Mouse (Mus musculus) G1E (cell line): ENCODE data around the gene Zc3h6. TPM values are rescaled to one million over a fixed set of nuclear protein-coding genes. Genes with fewer than 3 reads are reported as not detected.

ENCODE experiments used
- ATAC-seq: 2 replicates; pipeline ENCODE4 v1.8.0; 2016; ENCODE audit warnings: mild to moderate bottlenecking; ENCODE audit not compliant: insufficient number of reproducible peaks, poor library complexity, low FRiP score, severe bottlenecking; ENCODE audit errors: extremely low read depth
- DNase-seq: peaks from one replicate; pipeline ENCODE4 v3.0.0; 2012; ENCODE audit warnings: low spot score
- H3K27me3 ChIP-seq: 2 replicates; pipeline ENCODE4 v1.6.1; 2012; ENCODE audit warnings: mild to moderate bottlenecking, low read length, inconsistent platforms; ENCODE audit not compliant: insufficient read depth
- H3K36me3 ChIP-seq: replicated peaks from 2 replicates; pipeline ENCODE3; 2012; ENCODE audit warnings: mild to moderate bottlenecking, inconsistent platforms
- H3K4me1 ChIP-seq: 2 replicates; pipeline ENCODE4 v1.6.1; 2012; ENCODE audit warnings: low read depth, low read length, inconsistent platforms, mixed read lengths; ENCODE audit not compliant: insufficient read depth
- H3K4me3 ChIP-seq: 2 replicates; pipeline ENCODE4 v1.5.1; 2012; ENCODE audit warnings: low read depth, mild to moderate bottlenecking, inconsistent platforms, low read length, moderate library complexity, mixed read lengths
- H3K9me3 ChIP-seq: replicated peaks from 2 replicates; pipeline ENCODE4 v1.6.1; 2012; ENCODE audit warnings: inconsistent platforms
- CTCF ChIP-seq: IDR thresholded peaks from 2 replicates; pipeline ENCODE4 v1.5.1; 2012; ENCODE audit warnings: low read depth, low read length, inconsistent platforms, mixed read lengths
- GATA1 ChIP-seq: IDR thresholded peaks from 2 replicates; pipeline ENCODE4 v1.6.1; 2012; ENCODE audit warnings: borderline replicate concordance, low read length, inconsistent platforms, mixed read lengths
- GATA2 ChIP-seq: IDR thresholded peaks from 2 replicates; pipeline ENCODE4 v1.6.1; 2012; ENCODE audit warnings: low read depth, low read length, inconsistent platforms, borderline replicate concordance
- POLR2AphosphoS5 ChIP-seq: IDR thresholded peaks from 2 replicates; pipeline ENCODE4 v1.6.1; 2012; ENCODE audit warnings: low read depth, low read length, inconsistent platforms; ENCODE audit not compliant: insufficient replicate concordance
- TAL1 ChIP-seq: conservative IDR thresholded peaks from 2 replicates; pipeline ENCODE4 v1.6.1; 2012; ENCODE audit warnings: low read depth, low read length, inconsistent platforms, mixed read lengths
- polyA plus RNA-seq: library from polyadenylated mRNA; stranded (reverse); fragments of >175 nt; gene quantifications from 2 replicates; pipeline ENCODE4 v1.2.3, GENCODE M21; 2012
- total RNA-seq, 2 experiments: library from RNA; stranded (forward) in 1 of 2; stranded (reverse) in 1 of 2; fragments of 200-1000 nt in 1 of 2; fragments of >200 nt in 1 of 2; fragmentation: Nextera tagmentation in 1 of 2; gene quantifications; 2 replicates each; pipeline ENCODE4 v1.2.3; 2014 to 2017

Zc3h6 gene
- total and polyA plus RNA-seq, 3 experiments, result 1.9 to 9.6 (median 2.2) TPM

- DNase-seq (no peak), ATAC-seq (no peak)
- TF ChIP-seq GATA2 (no peak), TAL1 (no peak), POLR2AphosphoS5 (no peak), GATA1 (no peak), CTCF (no peak)
These were observed 52.9 kb downstream of the Zc3h6 start for GRCm38 (mm10) chr2:129020106-129020505.

GRCm38 (mm10) chr2:129024820-129025219 is 57.6 kb downstream of the Zc3h6 start:
- TF ChIP-seq GATA1 (no peak), TAL1 (no peak), GATA2 (no peak)
- H3K9me3 ChIP-seq, result no peaks in the 10 kb centered on the region
- no peak for ATAC-seq

More at GRCm38 (mm10) chr2:129020106-129020505, 52.9 kb downstream of the Zc3h6 start:
- Histone ChIP-seq H3K27me3 (peaks cover 5% of the 10 kb centered on the region), H3K36me3 (no peaks in the 10 kb centered on the region), H3K4me3 (no peak overlapping the region), H3K9me3 (no peaks in the 10 kb centered on the region), H3K4me1 (no peaks in the 10 kb centered on the region)

DNA sequence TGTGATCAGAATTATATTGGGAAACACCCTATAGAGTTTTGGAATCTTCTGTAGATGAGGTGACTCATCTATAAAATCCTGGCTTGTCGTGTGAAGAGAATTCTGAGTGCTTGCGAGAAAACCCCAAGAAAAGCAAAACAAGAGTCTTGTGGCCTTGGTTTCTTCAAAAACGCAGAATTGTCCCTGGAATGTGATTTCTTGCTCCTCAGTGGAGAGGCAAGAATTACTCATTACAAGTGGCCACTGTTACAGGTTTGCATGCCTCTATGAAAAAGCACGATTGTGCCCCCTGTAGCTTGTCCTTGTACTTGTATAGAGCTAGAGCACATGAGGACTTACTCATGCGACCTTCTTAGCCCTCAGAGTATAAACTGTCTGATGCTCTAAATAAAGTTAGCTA is 68.2 kb downstream of the Zc3h6 start:
- DNase-seq (no peak), ATAC-seq (no peak)
- Histone ChIP-seq H3K9me3 (no peaks in the 10 kb centered on the region), H3K4me1 (no peaks in the 10 kb centered on the region), H3K27me3 (peaks cover 12% of the 10 kb centered on the region), H3K4me3 (no peak overlapping the region), H3K36me3 (no peaks in the 10 kb centered on the region)
- TF ChIP-seq TAL1, result no peak
- no peak for TF ChIP-seq CTCF
- no peak for TF ChIP-seq GATA1
- TF ChIP-seq GATA2, result no peak

More at GRCm38 (mm10) chr2:129024820-129025219, 57.6 kb downstream of the Zc3h6 start:
- no peak for DNase-seq
- Histone ChIP-seq H3K4me3 (no peak overlapping the region), H3K27me3 (peaks cover 6% of the 10 kb centered on the region), H3K4me1 (no peaks in the 10 kb centered on the region), H3K36me3 (no peaks in the 10 kb centered on the region)

DNA sequence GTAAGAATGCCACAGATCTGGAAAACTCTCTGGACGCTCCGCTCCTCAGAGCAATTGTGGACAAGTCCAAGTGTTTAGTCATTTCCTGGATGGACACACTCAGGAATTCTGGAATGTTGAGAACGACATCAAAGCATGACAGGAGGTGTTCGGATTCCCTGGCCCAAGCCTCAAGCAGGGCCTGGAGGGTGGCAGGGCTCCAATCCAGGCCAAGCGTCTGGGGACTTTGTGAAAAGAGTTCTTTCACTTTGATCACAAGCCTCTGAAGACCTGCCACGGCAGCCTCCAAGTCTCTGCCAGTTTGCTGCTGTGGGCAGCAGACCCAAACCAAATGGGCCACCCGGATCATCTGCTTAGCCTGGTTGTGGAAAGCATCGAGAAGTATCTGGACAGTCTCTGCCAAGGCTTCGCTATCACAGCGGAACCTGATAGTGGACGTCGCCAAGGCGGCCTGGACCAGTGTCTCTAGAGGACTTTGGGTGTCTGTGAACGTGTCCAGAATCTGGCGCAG is 71.3 kb downstream of the Zc3h6 start:
- H3K36me3 ChIP-seq, result no peaks in the 10 kb centered on the region
- no peak for ATAC-seq
- no peaks in the 10 kb centered on the region for H3K4me1 ChIP-seq
- peaks cover 6% of the 10 kb centered on the region for H3K27me3 ChIP-seq
- no peak overlapping the region for H3K4me3 ChIP-seq
- no peaks in the 10 kb centered on the region for H3K9me3 ChIP-seq
- TF ChIP-seq GATA2, result no peak
- TF ChIP-seq CTCF, result no peak
- no peak for TF ChIP-seq GATA1
- no peak for TF ChIP-seq POLR2AphosphoS5
- no peak for TF ChIP-seq TAL1
- DNase-seq, result no peak

GRCm38 (mm10) chr2:129038937-129039631 is 71.9 kb downstream of the Zc3h6 start:
- no peak for ATAC-seq
- Histone ChIP-seq H3K4me1 (no peaks in the 10 kb centered on the region), H3K36me3 (no peaks in the 10 kb centered on the region), H3K9me3 (no peaks in the 10 kb centered on the region), H3K27me3 (peaks cover 5% of the 10 kb centered on the region; the same call in 1 of the 2 replicates), H3K4me3 (no peak overlapping the region)
- DNase-seq, result no peak
- TF ChIP-seq CTCF, result no peak
- no peak for TF ChIP-seq GATA1
- no peak for TF ChIP-seq POLR2AphosphoS5
- TF ChIP-seq GATA2, result no peak
- no peak for TF ChIP-seq TAL1

- TF ChIP-seq TAL1 (no peak), GATA2 (no peak), GATA1 (no peak), CTCF (no peak), POLR2AphosphoS5 (no peak)
- no peak overlapping the region for H3K4me3 ChIP-seq
- ATAC-seq (no peak), DNase-seq (no peak)
- no peaks in the 10 kb centered on the region for H3K4me1 ChIP-seq
- peaks cover 2% of the 10 kb centered on the region; the same call in 1 of the 2 replicates for H3K27me3 ChIP-seq
- no peaks in the 10 kb centered on the region for H3K36me3 ChIP-seq
- H3K9me3 ChIP-seq, result no peaks in the 10 kb centered on the region
These were observed 73.4 kb downstream of the Zc3h6 start for GRCm38 (mm10) chr2:129040567-129040966.
